19 mouse cellular contexts compared by ENCODE assay signal in the genomic region with DNA sequence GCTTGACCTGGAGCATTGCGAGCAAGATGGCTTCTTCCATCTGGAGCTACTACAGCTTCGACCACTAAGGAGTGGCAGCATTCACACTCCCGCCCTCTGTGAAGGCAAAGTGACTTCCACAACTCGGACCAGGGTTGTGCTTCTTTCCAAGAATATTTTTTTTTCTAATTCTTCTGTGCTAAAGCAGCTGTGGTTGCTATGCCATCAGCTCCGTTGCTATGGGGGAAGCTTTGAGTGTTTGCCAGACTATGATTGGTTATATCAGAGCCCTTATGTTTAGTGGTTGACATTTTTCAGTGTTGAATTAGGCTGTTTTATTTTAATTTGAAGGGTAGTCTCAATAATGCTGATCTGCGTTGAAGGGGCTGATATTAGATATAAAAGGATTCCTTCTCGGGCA.
DNase-seq lines count a peak whose midpoint lies in the region; ATAC-seq and TF ChIP-seq lines count a peak whose summit lies in the region.
"Had no signal": no experiment of that assay in that cellular context is flagged by ENCODE, and none has a peak within 500 bp of the region (broad histone marks: within the 10 kb centered on the region; RNA-seq: fewer than 3 reads in every experiment).

No protein-coding gene starts in this region.

- H3K36me3 ChIP-seq in forebrain, embryonic 15.5 days: no peaks in the 10 kb centered on the region
- H3K36me3 ChIP-seq in forebrain, embryonic 12.5 days (replicated peaks): no peaks in the 10 kb centered on the region
- H3K36me3 ChIP-seq: embryonic facial prominence, embryonic 15.5 days; hindbrain, embryonic 12.5 days; limb, embryonic 12.5 days; liver, embryonic 13.5 days; midbrain, embryonic 12.5 days had no signal

- DNase-seq in right cerebral cortex, adult 18-20 months: peak; percentile 29
- DNase-seq in right cerebral cortex, postnatal 25 days: no peak
- DNase-seq in layer of hippocampus, adult 2 months (ENCODE audit: low spot score in 2 of 2): peak; percentile 72 to 86
- no peak for DNase-seq in spleen, postnatal 36 days (ENCODE audit: low spot score in 2 of 2)
- no peak for DNase-seq in kidney, postnatal 10 days
- DNase-seq: adrenal gland, postnatal 25 days; cerebellum, postnatal 14 days; embryo, embryonic 11 days; gastrocnemius, postnatal 14 days; liver, embryonic 13.5 days; thymus, postnatal 36 days had no signal

- no peak overlapping the region for H3K9ac ChIP-seq in forebrain, embryonic 15.5 days (replicated peaks)
- H3K9ac ChIP-seq in forebrain, embryonic 12.5 days: no peak overlapping the region
- H3K9ac ChIP-seq: embryonic facial prominence, embryonic 15.5 days; hindbrain, embryonic 12.5 days; limb, embryonic 12.5 days; liver, embryonic 13.5 days; midbrain, embryonic 12.5 days had no signal

- no peaks in the 10 kb centered on the region for H3K27me3 ChIP-seq in forebrain, embryonic 15.5 days
- H3K27me3 ChIP-seq in forebrain, embryonic 12.5 days: no peaks in the 10 kb centered on the region
- H3K27me3 ChIP-seq: embryonic facial prominence, embryonic 15.5 days; hindbrain, embryonic 12.5 days; limb, embryonic 12.5 days; liver, embryonic 13.5 days; midbrain, embryonic 12.5 days had no signal

- peak; percentile 88 for ATAC-seq in forebrain, embryonic 15.5 days (replicated peaks)
- ATAC-seq in forebrain, embryonic 12.5 days (ENCODE audit: low FRiP score): no peak
- ATAC-seq: intestine, embryonic 16.5 days had no signal

- peak overlapping the region; percentile 69 for H3K27ac ChIP-seq in forebrain, embryonic 15.5 days (replicated peaks)
- no peak overlapping the region for H3K27ac ChIP-seq in forebrain, embryonic 12.5 days
- peak overlapping the region; percentile 88 for H3K27ac ChIP-seq in layer of hippocampus, adult 2 months
- H3K27ac ChIP-seq: embryonic facial prominence, embryonic 15.5 days; hindbrain, embryonic 12.5 days; kidney, postnatal 0 days; limb, embryonic 12.5 days; liver, embryonic 13.5 days; midbrain, embryonic 12.5 days had no signal

- 66% methylated on average over 7 of the region's 7 CpGs for WGBS in forebrain, embryonic 15.5 days
- 85% methylated on average over 7 of the region's 7 CpGs for WGBS in forebrain, embryonic 12.5 days

- no peak overlapping the region for H3K4me2 ChIP-seq in forebrain, embryonic 15.5 days (replicated peaks)
- no peak overlapping the region for H3K4me2 ChIP-seq in forebrain, embryonic 12.5 days
- H3K4me2 ChIP-seq: embryonic facial prominence, embryonic 15.5 days; hindbrain, embryonic 12.5 days; limb, embryonic 12.5 days; liver, embryonic 13.5 days; midbrain, embryonic 12.5 days had no signal

- H3K4me3 ChIP-seq in forebrain, embryonic 15.5 days: no peak overlapping the region
- H3K4me3 ChIP-seq in forebrain, embryonic 12.5 days (replicated peaks): no peak overlapping the region
- no peak overlapping the region for H3K4me3 ChIP-seq in layer of hippocampus, adult 2 months
- H3K4me3 ChIP-seq: embryonic facial prominence, embryonic 15.5 days; hindbrain, embryonic 12.5 days; limb, embryonic 12.5 days; liver, embryonic 13.5 days; midbrain, embryonic 12.5 days had no signal

- no peaks in the 10 kb centered on the region for H3K9me3 ChIP-seq in forebrain, embryonic 15.5 days
- H3K9me3 ChIP-seq in forebrain, embryonic 12.5 days: no peaks in the 10 kb centered on the region
- H3K9me3 ChIP-seq: embryonic facial prominence, embryonic 15.5 days; hindbrain, embryonic 12.5 days; limb, embryonic 12.5 days; liver, embryonic 13.5 days; midbrain, embryonic 12.5 days had no signal

- TF ChIP-seq CTCF in layer of hippocampus, adult 2 months (conservative IDR thresholded peaks at IDR 0.05): no peak

- H3K4me1 ChIP-seq in forebrain, embryonic 15.5 days: peaks cover 10% of the 10 kb centered on the region; the same call in 1 of the 2 replicates
- no peaks in the 10 kb centered on the region for H3K4me1 ChIP-seq in forebrain, embryonic 12.5 days
- H3K4me1 ChIP-seq: embryonic facial prominence, embryonic 15.5 days; hindbrain, embryonic 12.5 days; limb, embryonic 12.5 days; liver, embryonic 13.5 days; midbrain, embryonic 12.5 days had no signal

Comparison
In these comparisons a context has a peak if more than half of its experiments do, and no peak if none do; other contexts are left out.
1. DNase-seq: peak in right cerebral cortex, adult 18-20 months (single experiment) and layer of hippocampus, adult 2 months (2 of 2); none in right cerebral cortex, postnatal 25 days (single experiment), spleen, postnatal 36 days (0 of 2) and kidney, postnatal 10 days (single experiment).